Mouse (Mus musculus) urinary bladder, postnatal 4 days (tissue): ENCODE data around the gene Gm49721.
"Not testable (repeated sequence)": the region's sequence is repeated elsewhere in the genome, so short reads cannot be mapped to it uniquely, and the experiment has no call there.

ENCODE experiments used
- DNase-seq, 2 experiments: peaks; one replicate each; pipeline ENCODE4 v3.0.0; 2021 to 2022; ENCODE audit warnings: low spot score in 2 of 2

Gm49721 gene

DNA sequence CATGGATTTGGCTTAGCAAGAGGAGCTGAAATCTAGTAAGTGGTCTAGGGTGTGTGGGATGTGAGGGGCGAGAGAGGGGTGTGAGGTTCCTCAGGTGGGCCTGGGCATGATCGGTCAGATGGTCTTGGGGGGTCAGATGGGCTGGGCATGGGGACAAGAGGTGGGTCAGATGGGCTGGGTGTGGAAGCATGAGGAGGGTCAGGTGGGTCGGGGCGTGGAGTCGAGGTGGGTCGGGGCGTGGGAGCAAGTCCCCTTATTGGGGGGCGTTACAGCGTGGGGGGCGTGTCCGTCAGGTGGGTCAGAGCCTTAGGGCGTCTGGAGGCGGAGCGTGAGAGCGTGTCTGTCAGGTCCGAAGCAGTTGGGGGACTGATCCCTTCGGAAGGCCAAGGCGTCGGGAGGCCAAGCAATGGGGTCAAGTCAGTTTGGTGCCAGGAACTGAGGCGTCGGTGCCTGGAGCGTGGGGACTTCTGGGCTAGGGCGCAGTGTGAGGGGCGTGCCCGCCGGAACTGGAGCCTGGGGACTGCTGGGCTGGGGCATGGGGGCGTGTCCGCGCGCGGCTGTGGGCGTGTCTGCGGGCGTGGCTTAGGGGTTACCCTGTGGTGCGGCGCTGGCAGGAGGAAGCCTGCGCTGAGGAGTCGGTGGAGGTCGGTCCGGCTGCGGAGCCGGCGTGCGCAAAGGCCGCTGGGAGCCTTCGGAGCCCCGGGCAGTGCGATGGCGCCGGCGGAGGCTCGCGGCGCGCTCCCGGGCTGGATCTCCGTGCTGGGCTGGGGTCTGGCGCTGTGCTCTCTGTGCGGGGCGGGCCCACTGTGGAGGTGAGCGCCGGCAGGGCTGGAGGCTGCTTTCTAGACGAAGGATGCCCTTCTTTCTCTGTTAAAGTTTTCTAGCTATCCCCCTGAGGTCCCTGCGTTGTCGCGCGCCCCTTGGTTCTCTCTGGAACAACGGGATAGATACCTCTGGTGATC lies at the start of gene Gm49721:
Gene Gm49721 (plus strand): TSS at position 618 of the 962 bp plus-strand sequence.
- DNase-seq: peak in 1 of 2 experiments; percentile 70

DNA sequence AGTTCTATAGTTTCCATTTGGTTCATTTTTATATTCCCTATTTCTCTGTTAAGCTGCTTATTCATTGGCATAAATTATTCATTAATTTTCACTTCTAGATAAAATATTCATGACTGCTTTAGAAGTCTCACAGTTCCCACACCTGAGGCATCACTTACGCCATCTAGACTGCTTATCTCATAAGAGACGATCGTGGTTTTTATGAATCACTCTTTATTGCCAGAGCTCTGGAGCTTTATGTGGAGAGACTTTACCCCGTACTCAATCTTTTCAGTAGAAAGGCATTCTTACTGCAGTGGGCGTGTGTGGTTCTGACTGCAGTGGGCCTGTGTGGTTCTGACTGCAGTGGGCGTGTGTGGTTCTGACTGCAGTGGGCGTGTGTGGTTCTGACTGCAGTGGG lies 47.1 kb upstream of the Gm49721 start:
- DNase-seq: not testable (repeated sequence)

DNA sequence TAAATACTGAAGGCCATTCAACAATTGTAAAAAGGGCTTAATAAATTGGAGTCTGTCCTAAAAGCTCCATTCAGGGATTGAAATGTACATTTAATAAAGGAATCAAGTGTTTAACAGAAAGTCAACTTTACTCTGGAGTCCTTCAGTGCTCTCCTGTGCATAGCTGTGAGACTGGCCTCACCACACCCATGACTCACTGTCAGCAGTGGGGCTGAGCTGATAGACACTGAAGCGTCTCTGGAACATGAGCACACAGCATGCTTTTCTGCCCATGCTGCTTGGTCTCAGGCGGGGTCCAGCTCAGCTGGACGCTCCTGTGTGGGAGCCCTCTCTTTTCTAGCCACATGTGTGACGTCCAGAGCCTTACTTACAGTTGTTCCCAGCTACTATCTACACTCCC lies 36.1 kb upstream of the Gm49721 start:
- not testable (repeated sequence) for DNase-seq

DNA sequence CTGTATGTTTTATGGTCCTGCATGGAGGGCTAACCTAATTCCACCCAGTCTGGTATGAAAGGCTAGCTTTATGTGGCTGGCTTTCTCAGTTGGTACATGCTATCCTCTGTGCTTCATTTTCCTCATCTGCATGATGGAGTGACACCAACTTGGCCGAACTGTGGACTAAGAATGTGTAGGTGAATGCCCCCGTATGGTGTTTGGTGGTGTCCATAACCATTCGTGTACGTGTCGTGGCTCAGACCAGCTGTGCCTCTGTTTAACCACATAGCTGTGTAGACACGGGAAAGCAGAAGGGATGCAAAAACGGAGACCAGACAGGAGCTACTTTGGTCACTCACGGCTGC lies 31.1 kb upstream of the Gm49721 start:
- DNase-seq: not testable (repeated sequence)

DNA sequence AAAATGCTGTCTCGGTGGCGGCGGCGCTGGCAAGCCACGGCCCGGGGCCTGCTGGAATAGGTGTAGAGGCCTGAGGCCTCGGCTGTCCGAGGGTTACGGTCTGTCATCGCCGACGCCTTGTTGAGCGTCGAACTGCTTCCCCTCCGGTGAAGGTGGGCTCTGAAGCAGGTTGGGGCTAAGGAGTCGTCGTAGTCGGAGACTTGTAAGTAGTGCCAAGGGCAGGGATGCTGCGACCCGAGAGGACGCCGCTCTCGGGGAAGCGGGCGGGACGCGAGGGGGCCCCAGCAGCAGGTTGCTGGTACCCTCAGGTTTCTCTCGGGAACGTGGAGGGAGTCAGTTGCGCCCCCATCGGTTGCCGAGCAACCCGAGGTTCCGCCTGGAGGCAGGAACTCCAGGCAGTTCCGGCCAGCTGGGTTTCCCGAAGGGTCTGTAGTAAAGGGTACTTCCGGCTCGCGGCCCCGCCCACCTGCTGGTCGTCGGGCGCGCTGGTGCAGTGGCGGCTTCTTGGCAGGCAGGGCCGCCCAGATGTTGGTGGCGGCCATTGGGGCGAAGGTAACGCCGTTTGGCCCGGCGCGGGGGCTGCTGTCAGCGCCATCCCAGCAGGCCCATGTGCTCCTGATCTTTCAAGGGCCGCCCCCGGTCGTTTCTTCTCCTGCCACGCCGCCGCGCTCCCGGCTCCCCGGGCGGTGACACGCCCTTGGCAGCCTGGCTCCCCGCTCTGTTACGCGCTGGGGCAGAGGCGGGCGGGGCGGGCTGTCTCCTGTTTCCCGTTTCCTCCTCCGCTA lies 30.5 kb upstream of the Gm49721 start, which contains the start of gene Rsph3b:
Gene Rsph3b (minus strand): TSS at position 699 of the 785 bp plus-strand sequence.
- DNase-seq: peak; percentile 77 to 78

DNA sequence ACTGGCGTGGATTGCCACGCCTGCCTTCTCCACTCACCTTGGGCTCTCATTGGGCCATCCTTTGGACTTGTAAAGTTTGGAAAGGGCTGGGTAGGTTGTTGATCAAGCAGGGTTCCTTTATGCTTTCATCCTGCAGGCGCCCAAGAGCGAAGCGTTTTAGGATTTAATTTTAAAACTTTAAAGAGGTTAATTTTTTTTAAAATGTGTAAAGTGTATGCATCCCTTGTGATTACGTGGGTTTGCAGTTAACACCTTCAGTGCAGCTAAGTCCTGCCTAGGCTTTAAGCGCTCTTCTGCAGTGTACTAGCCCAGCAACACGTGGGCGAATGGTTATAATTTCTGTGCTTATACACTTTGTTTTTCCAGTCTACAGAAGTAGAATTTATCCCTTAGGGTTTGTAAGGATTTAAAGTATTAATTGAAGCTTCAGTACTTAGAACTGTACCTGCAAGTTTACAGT lies 29.9 kb upstream of the Gm49721 start:
- DNase-seq: not testable (repeated sequence)

DNA sequence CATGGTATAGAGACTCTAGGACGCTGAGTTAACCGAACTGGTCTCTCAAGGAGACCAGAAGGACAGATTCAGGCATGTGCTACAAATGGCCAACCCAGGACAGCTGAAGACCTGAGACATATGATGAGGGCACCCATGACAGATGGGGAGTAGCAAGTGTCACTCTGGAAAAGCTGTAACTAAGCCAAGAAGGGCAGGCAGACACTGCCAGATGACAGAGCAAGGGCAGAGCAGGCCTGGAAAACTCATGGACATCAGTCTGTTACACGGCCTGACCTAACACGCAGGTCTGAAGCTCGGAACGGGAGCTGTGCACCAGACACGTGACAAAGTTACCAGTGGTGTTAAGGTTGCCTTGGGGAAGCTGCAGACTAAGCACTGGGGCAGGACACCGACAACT lies 19.8 kb upstream of the Gm49721 start:
- not testable (repeated sequence) for DNase-seq

DNA sequence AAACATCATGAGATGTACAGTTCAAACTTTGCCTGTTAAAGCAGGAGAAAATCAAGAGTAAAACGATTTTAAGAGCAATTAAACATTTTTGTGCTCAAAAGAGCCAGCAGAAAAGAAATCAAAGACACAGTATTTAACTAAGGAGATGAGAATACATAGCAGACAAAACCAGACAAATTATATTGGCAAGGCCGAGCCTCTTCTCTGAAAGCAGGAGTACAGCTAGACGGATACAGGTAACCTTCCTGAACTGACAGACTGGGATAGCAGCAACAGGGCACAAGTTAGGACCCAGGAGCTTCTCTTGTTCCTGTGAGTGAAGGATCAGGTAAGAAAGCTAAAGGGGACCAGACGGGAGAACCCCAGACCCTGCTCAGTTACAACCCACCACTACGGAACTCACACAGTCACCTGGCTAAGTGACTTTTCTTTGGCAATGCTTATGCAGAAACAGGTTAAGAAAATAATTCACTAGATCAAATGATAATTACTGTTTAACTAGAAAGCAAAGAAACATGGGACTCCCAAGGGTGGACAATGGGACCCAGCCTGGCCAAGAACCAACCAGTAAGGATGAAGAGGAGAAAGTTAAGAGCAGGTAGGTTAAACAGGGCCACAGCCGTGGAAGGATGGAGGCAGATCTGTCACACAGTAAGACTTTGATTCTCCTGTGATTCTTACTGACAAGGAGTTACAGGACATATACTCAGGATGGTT lies 19.0 kb upstream of the Gm49721 start:
- not testable (repeated sequence) for DNase-seq

DNA sequence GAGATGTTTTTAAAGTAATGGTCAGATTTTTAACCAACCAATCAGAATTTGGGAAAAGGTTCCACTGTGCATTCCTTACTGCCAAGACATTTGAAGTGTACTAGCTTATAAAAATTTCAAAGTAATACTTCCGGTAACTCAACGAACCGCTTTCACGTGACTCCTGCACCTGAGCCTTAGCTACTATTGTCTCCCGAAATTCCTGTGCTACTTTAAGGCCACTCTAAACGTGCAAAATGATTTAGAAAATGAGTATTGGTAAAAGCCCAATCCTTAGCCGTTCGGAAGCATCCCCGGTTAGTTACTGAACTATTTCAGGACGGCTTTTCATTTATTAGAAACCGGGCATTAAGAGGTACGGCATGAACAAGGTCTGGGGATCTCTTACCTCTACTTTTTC lies 18.4 kb upstream of the Gm49721 start:
- not testable (repeated sequence) for DNase-seq

DNA sequence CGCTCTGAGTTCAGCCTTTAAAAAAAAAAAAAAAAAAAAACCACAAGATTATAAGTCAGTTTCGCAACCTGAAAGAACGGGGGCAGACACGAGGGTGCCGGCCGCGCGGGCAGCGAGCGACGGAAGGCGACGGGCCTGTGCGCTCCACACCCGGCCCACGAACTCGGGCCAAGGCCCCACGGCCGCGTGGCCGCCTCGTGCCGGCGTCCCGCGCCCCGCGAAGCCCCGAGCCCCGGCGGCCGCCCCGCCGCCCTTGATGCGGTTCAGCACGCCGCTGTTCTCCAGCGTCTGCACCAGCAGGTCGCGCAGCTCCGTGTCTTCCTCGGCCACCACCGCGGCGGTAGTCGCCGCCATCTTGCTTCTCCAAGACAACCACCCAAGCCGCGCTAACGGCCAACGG lies 17.9 kb upstream of the Gm49721 start, which contains the start of gene Tagap1:
Gene Tagap1 (minus strand): TSS at position 381 of the 400 bp plus-strand sequence.
- peak in 1 of 2 experiments; percentile 44 for DNase-seq

DNA sequence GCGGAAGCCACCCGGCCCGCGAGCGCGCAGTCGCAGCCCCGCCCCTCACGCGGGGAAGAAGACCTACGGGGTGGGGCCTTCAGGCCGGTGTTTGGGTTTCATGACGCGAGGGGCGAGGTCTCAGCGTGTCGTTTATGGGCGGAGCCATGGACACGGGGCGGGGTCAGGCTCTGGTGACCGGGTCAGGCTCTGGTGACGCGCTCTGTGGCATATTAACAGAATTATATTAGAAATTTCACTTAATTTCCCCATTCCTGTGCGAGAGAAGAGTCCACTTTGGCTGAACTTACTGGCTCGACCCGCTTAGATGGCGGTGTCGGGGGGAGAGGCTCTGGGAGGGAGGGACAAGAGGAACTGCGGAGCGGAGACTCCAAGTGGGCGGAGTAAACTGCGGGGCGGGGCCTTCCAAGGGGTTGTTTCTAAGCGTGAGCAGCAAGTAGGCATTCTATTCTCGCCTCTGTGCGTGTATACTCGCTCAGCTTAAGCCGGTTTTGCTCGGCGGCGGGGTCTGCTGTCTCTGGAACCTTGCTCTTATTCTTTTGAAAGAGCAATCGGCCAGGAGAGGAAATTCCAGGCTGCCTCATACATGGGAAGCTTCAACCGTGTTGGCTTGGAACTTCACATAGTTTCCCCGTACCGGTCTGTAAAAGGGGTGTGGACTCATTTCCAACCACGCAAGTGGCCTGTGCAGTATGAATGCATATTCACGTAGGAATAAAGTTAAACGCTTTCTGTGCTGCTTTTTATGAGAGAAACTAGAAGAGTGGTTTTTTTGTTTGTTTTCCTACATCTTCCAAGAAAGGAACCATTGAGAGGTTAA lies 17.3 kb upstream of the Gm49721 start:
- DNase-seq: not testable (repeated sequence)

DNA sequence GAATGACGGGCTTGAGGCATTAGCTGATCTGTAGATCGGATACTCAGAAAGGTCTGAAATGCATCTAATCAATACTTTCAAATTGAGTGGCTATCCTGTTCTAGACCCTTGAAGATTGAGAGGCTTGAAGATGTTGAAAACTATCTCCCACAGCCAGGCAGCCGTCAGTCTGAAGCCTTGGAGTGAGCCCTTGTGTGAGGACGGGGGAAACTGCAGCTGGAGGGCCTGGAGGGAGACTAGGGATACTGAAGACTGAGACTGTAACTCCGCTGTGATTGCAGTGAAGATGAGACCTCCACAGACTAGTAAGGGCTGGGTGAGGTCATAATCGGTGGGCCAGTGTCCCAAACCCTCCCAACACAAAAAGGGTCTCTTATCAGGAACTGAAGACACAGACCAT lies 16.4 kb upstream of the Gm49721 start:
- not testable (repeated sequence) for DNase-seq

DNA sequence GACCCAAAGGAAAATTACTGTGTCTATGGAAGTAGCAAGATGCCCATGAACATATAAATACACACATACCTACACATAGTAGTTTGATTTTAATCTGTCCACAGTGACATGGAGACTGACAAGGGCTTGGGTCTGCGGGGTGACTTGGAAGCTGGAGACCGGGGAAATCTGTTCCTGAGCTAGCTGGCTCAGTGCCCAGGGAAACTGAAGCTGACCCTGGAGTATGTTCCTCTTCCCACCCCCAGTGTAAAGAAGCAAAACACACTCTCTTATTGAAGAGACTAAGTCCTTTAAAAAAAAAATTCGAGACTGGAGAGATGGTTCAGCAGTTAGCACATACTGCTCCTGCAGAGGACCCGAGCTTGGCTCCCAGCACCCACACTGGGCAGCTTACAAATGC lies 15.8 kb upstream of the Gm49721 start:
- DNase-seq: not testable (repeated sequence)

DNA sequence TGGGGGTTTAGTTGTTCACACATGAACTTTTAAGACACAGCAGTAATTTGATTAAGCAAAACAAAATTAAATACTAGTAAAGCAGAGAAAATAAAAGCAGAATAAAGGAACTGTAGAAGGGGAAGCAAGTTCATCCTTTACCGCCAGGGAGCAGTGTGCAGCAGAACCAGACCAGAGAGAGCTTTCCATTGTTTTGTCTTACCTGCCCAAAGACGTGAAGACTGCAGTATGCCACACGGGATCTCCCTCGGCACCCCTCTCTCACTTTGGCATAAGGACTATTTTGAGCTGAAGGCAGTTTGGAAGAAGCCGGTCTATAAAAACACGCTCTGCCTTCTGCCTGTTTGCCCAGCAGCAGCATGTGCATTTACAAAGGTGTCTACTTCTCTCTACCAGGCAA lies 13.3 kb upstream of the Gm49721 start:
- not testable (repeated sequence) for DNase-seq

DNA sequence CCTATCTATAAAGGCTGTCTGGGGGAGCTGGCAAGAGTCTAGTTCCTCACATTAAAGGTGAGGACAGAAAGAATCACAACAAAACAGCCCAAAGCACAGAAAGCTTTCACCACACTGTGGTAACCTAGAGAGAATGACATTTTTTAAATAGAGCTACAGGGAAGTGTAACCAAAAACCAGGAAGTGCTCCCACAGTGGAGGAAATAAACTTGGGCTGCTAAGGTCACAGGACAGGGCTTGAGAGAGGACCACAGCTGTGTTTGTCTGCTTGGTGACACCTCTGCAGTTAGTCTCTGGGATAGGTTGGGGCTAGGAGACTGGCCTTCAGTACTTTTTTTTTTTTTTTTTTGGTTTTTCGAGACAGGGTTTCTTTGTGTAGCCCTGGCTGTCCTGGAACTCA lies 11.0 kb upstream of the Gm49721 start:
- DNase-seq: not testable (repeated sequence)

DNA sequence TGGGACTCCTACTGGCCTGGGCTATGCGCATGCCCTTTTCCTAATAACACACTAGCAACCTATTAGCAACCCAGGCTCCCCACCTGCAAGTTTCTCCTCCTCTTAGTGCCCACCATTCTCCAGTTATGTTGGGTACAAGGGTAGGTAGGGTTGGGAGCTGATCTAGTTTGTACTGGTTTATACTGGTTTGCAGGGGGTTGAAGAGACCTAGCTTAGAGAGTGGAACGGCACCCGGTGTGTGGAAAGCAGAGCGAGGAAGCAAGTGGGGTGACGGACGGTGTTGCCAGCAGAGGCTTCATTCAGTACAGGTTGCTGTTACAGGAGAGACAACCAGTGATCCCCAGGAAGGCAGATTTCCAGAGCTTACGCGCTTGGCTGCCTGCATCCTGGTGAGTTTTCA lies 8.4 kb upstream of the Gm49721 start, which contains the start of gene Rnaset2b:
Gene Rnaset2b (plus strand): TSS at position 301 of the 400 bp plus-strand sequence.
- DNase-seq: not testable (repeated sequence)

DNA sequence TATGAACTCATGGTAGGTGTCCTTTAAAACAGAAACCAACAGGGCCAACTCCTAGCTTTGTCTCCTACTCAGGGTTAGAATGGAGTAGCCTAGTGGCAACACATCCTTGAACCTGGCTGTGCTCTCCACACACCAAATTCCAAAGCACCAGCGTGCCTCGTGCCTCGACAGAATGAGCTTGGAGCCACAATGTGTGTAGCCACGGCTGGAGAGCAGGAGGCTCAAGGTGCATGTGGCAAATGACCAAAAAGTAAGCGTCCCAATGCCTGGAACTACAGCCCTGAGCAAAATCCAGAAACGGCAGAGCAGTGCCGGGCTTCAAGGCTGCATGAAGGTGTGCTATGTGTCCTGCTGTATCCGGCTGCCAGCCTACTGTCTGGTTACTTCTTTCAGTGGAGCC lies 7.5 kb upstream of the Gm49721 start:
- not testable (repeated sequence) for DNase-seq

DNA sequence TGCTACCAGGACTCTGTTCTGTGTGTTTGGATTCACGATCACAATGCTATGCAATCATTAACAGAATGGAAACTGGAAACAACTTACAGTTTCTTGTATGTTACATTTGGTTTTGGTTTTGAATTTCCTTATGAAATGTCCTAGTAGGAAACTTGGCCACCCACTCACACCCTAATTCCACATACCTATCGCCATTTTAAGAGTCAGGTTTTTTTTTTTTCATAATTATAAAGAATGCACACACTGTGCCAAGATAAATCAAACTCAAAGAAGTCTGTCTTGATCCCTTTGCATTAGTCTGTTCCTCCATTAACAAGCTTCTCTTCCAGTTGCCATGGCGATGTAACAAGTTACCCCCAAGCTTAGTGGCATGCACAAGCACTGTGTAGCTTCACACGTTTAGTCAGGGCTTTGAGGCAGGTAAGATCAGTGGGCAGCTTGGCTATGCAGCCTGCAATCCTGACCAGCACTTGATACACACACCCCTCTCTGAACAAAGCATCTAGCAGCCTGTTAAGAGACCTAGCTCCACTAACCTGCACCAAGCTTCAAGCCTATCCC lies 5.8 kb upstream of the Gm49721 start:
- not testable (repeated sequence) for DNase-seq

DNA sequence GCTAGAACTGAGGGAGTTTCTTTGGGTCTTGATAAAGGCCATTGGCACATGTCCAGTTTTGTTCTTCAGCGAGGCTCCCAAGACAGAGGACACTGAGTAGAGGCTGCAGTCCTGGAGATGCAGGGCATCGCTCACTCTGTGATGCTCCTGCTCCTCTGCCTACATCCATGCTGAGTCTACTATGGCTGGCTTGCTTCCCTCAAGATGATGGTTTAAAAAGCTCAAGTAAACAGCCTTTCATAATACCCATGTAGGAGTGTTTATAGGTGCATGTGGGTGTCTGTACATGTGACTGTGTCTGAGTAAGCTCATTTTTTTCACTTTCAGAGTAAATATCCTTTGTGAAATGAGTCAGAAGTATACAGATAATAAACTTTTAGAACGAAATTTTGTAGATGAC lies 3.7 kb upstream of the Gm49721 start:
- not testable (repeated sequence) for DNase-seq

DNA sequence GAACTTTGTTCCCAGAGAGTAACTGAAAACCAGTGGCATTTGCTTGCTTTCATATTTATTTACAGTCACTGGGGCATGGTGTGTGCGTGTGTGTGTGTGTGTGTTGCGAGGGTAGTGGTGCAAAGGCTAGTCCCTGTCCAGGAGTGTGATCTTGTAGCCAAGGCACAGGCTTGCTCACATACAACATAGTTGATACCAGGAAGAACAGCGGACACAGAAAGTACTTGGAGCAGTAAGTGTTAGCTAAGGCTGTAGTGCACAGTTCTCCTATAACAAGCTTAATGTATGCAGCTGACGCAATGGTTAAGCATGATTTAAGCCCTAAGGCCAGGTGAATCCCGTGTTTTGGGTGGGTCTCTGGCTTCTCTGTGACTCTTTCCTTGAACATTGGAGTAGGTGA lies 676 bp downstream of the Gm49721 start:
- DNase-seq: not testable (repeated sequence)
